Mouse (Mus musculus) gastrocnemius, postnatal 14 days (tissue): ENCODE measurements around the gene Abca8b. TPM values are rescaled to one million over a fixed set of nuclear protein-coding genes. Genes with fewer than 3 reads are reported as not detected.

Source experiments
- DNase-seq: peaks from one replicate; pipeline ENCODE4 v3.0.0; 2021; ENCODE audit warnings: mixed read lengths
- intact Hi-C: fragments of 180-260 bp; cut with DNase I; formaldehyde crosslinking; loops from one replicate; pipeline ENCODE4 v1.15.1; 2025; ENCODE audit warnings: low total_unique reads
- total RNA-seq, 2 experiments: library from RNA; stranded (reverse); gene quantifications; 2 replicates each; pipeline ENCODE4 v1.2.3; 2021

The Abca8b gene
- total RNA-seq, 2 experiments from 2014 or later = 8.3 to 10.1 TPM

- intact Hi-C loops = no loop called here
- no peak for DNase-seq
Measured at GRCm38 (mm10) chr11:109891371-109891988, 104.2 kb downstream of the Abca8b start.

- DNase-seq = no peak
- intact Hi-C loops = loop anchor here (5.0 kb wide), 1 partner anchor 378 kb away; no protein-coding TSS in a partner anchor
Measured at GRCm38 (mm10) chr11:109889595-109889994, 106.0 kb downstream of the Abca8b start.

GRCm38 (mm10) chr11:109886757-109887156 is 108.9 kb downstream of the Abca8b start:
- intact Hi-C loops = loop anchor here (5.0 kb wide), 1 partner anchor 381 kb away; no protein-coding TSS in a partner anchor
- DNase-seq = no peak

GRCm38 (mm10) chr11:109885521-109885920 is 110.1 kb downstream of the Abca8b start:
- DNase-seq = no peak
- intact Hi-C loops = loop anchor here (5.0 kb wide), 1 partner anchor 382 kb away; no protein-coding TSS in a partner anchor

GRCm38 (mm10) chr11:109884801-109885200 is 110.8 kb downstream of the Abca8b start:
- intact Hi-C loops = loop anchor here (5.0 kb wide), 1 partner anchor 382 kb away; no protein-coding TSS in a partner anchor
- peak; percentile 66 for DNase-seq

- intact Hi-C loops = no loop called here
Measured at GRCm38 (mm10) chr11:109884126-109884525, 111.5 kb downstream of the Abca8b start.

More at GRCm38 (mm10) chr11:109884126-109884525, 111.5 kb downstream of the Abca8b start:
- DNase-seq = no peak

Other genes with a start within 250 kb of the Abca8b start
- gene 1700012B07Rik, start 167.8 kb downstream of the Abca8b start, total RNA-seq = not detected
- gene Abca8a, start 100.1 kb upstream of the Abca8b start, total RNA-seq = 10 to 100 TPM; 38.4 to 50.6 TPM
- 10 to 100 TPM; 16.5 to 19.0 TPM for gene Abca9, start 172.4 kb upstream of the Abca8b start, total RNA-seq